Mouse (Mus musculus) layer of hippocampus, adult 2 months (tissue): ENCODE results near the gene Slc4a3. TPM values are rescaled to one million over a fixed set of nuclear protein-coding genes. Genes with fewer than 3 reads are reported as not detected.

Experiments used
- DNase-seq, 2 experiments: peaks; one replicate each; pipeline ENCODE4 v3.0.0; 2022; ENCODE audit warnings: low spot score in 2 of 2
- H3K27ac ChIP-seq: fragments of 200-600 bp; 2 replicates; pipeline ENCODE4 v1.8.1; 2022
- H3K4me3 ChIP-seq: fragments of 200-600 bp; 2 replicates; pipeline ENCODE4 v1.8.1; 2022; ENCODE audit warnings: mild to moderate bottlenecking
- CTCF ChIP-seq: fragments of 200-600 bp; conservative IDR thresholded peaks from 2 replicates; pipeline ENCODE4 v1.8.1; 2022; ENCODE audit warnings: antibody characterized with exemption, mild to moderate bottlenecking, moderate library complexity
- total RNA-seq, 2 experiments: library from RNA; stranded (reverse); gene quantifications; 2 replicates each; pipeline ENCODE4 v1.2.3; 2021

Gene Slc4a3
- total RNA-seq, 2 experiments from 2014 or later, result 106 to 110 TPM

GRCm38 (mm10) chr1:75574476-75575310 lies 28.6 kb downstream of the Slc4a3 start:
- Histone ChIP-seq H3K27ac (no peak overlapping the region), H3K4me3 (no peak overlapping the region)
- TF ChIP-seq CTCF, result no peak
- no peak for DNase-seq

GRCm38 (mm10) chr1:75581936-75582624 lies 36.0 kb downstream of the Slc4a3 start:
- no peak for TF ChIP-seq CTCF
- H3K27ac ChIP-seq, result no peak overlapping the region
- no peak for DNase-seq
- H3K4me3 ChIP-seq, result no peak overlapping the region

GRCm38 (mm10) chr1:75582625-75582956 lies 36.5 kb downstream of the Slc4a3 start:
- no peak for DNase-seq
- no peak overlapping the region for H3K27ac ChIP-seq
- no peak for TF ChIP-seq CTCF

GRCm38 (mm10) chr1:75583034-75583433 lies 37.0 kb downstream of the Slc4a3 start:
- Histone ChIP-seq H3K4me3 (no peak overlapping the region), H3K27ac (no peak overlapping the region)
- no peak for TF ChIP-seq CTCF
- no peak for DNase-seq

More at GRCm38 (mm10) chr1:75582625-75582956, 36.5 kb downstream of the Slc4a3 start:
- no peak overlapping the region for H3K4me3 ChIP-seq

GRCm38 (mm10) chr1:75586791-75587190 lies 40.7 kb downstream of the Slc4a3 start:
- DNase-seq, result no peak
- Histone ChIP-seq H3K4me3 (no peak overlapping the region), H3K27ac (peak overlapping the region; percentile 14; the same call in 1 of the 2 replicates)
- TF ChIP-seq CTCF, result no peak

- peak in 1 of 2 experiments; percentile 29 for DNase-seq
- TF ChIP-seq CTCF, result no peak
- Histone ChIP-seq H3K27ac (peak overlapping the region; percentile 33; the same call in 1 of the 2 replicates), H3K4me3 (no peak overlapping the region)
Observed at GRCm38 (mm10) chr1:75587738-75588719, 42.0 kb downstream of the Slc4a3 start.

- Histone ChIP-seq H3K27ac (peak overlapping the region; percentile 33), H3K4me3 (no peak overlapping the region)
- peak; percentile 38 to 70 for DNase-seq
- TF ChIP-seq CTCF, result no peak
Observed at GRCm38 (mm10) chr1:75588874-75589273, 42.8 kb downstream of the Slc4a3 start.

GRCm38 (mm10) chr1:75589983-75590382 lies 43.9 kb downstream of the Slc4a3 start:
- Histone ChIP-seq H3K4me3 (no peak overlapping the region), H3K27ac (no peak overlapping the region)
- no peak for DNase-seq
- no peak for TF ChIP-seq CTCF

GRCm38 (mm10) chr1:75593956-75594355 lies 47.9 kb downstream of the Slc4a3 start:
- no peak for TF ChIP-seq CTCF
- no peak overlapping the region for H3K27ac ChIP-seq
- H3K4me3 ChIP-seq, result no peak overlapping the region
- DNase-seq, result no peak

GRCm38 (mm10) chr1:75594836-75595235 lies 48.8 kb downstream of the Slc4a3 start:
- Histone ChIP-seq H3K27ac (no peak overlapping the region), H3K4me3 (no peak overlapping the region)
- DNase-seq, result no peak
- no peak for TF ChIP-seq CTCF

- H3K27ac ChIP-seq, result no peak overlapping the region
- no peak for TF ChIP-seq CTCF
- no peak overlapping the region for H3K4me3 ChIP-seq
- no peak for DNase-seq
Observed at GRCm38 (mm10) chr1:75595930-75596329, 49.9 kb downstream of the Slc4a3 start.

- no peak overlapping the region for H3K4me3 ChIP-seq
Observed at GRCm38 (mm10) chr1:75596906-75597305, 50.8 kb downstream of the Slc4a3 start.

More at GRCm38 (mm10) chr1:75596906-75597305, 50.8 kb downstream of the Slc4a3 start:
- DNase-seq, result no peak
- TF ChIP-seq CTCF, result no peak
- no peak overlapping the region for H3K27ac ChIP-seq
